Mouse (Mus musculus) heart, postnatal 36 days (tissue): ENCODE results near the gene Il17re. TPM values are rescaled to one million over a fixed set of nuclear protein-coding genes. Genes with fewer than 3 reads are reported as not detected.

Source experiments
- microRNA-seq, 2 experiments: library from miRNA; unstranded; fragments of <30 nt; microRNA quantifications; one replicate each; pipeline ENCODE4 v1.2.0; 2021; ENCODE audit warnings: borderline number of aligned reads in 2 of 2
- total RNA-seq, 2 experiments: library from RNA; stranded (reverse); gene quantifications; 2 replicates each; pipeline ENCODE4 v1.2.3; 2021

Il17re gene
- total RNA-seq, 2 experiments from 2014 or later, result 0.65 to 0.67 TPM

Small RNA genes within 50 kb of the gene (microRNA-seq; reads per million reads assigned to microRNA genes)
- gene Gm24387, result 0 reads per million in 2 experiments

Other genes starting within 250 kb of the Il17re start
- 10 to 100 TPM; 20.0 to 21.0 TPM for gene Mtmr14, start 220.6 kb upstream of the Il17re start, total RNA-seq
- gene Cpne9, start 176.2 kb upstream of the Il17re start, total RNA-seq, result under 1 TPM in 1 of 2 experiments, not detected in 1; 0.24 TPM
- gene Brpf1, start 151.3 kb upstream of the Il17re start, total RNA-seq, result 10 to 100 TPM; 14.0 to 16.7 TPM
- 1 to 10 TPM; 4.7 to 7.4 TPM for gene Ogg1, start 131.5 kb upstream of the Il17re start, total RNA-seq
- 10 to 100 TPM; 65.3 to 78.4 TPM for gene Camk1, start 114.5 kb upstream of the Il17re start, total RNA-seq
- gene Tada3, start 80.6 kb upstream of the Il17re start, total RNA-seq, result 10 to 100 TPM; 23.6 to 24.4 TPM
- gene Arpc4, start 80.4 kb upstream of the Il17re start, total RNA-seq, result 10 to 100 TPM; 69.5 to 73.0 TPM
- 1 to 10 TPM in 1 of 2 experiments, under 1 TPM in 1; 0.67 to 1.5 TPM for gene Ttll3, start 69.2 kb upstream of the Il17re start, total RNA-seq
- gene Rpusd3, start 39.1 kb upstream of the Il17re start, total RNA-seq, result 10 to 100 TPM in 1 of 2 experiments, 1 to 10 TPM in 1; 9.9 to 11.6 TPM
- gene Cidec, start 22.7 kb upstream of the Il17re start, total RNA-seq, result 10 to 100 TPM in 1 of 2 experiments, 1 to 10 TPM in 1; 2.5 to 14.0 TPM
- gene Jagn1, start 15.9 kb upstream of the Il17re start, total RNA-seq, result 10 to 100 TPM; 20.4 to 20.9 TPM
- 1 to 10 TPM; 6.4 to 6.7 TPM for gene Il17rc, start 12.9 kb downstream of the Il17re start, total RNA-seq
- gene Creld1, start 24.8 kb downstream of the Il17re start, total RNA-seq, result 10 to 100 TPM; 45.9 to 57.5 TPM
- gene Prrt3, start 43.4 kb downstream of the Il17re start, total RNA-seq, result not detected
- gene Emc3, start 73.2 kb downstream of the Il17re start, total RNA-seq, result 10 to 100 TPM; 57.9 to 61.8 TPM
- under 1 TPM; 0.11 to 0.17 TPM for gene Fancd2, start 73.2 kb downstream of the Il17re start, total RNA-seq
- gene Fancd2os, start 142.2 kb downstream of the Il17re start, total RNA-seq, result not detected
- 10 to 100 TPM; 72.7 to 78.5 TPM for gene Brk1, start 146.3 kb downstream of the Il17re start, total RNA-seq
- gene Vhl, start 165.5 kb downstream of the Il17re start, total RNA-seq, result 10 to 100 TPM; 10.5 to 13.8 TPM
- gene Irak2, start 180.0 kb downstream of the Il17re start, total RNA-seq, result 10 to 100 TPM in 1 of 2 experiments, 1 to 10 TPM in 1; 7.5 to 10.2 TPM
- gene Tatdn2, start 238.6 kb downstream of the Il17re start, total RNA-seq, result 10 to 100 TPM; 56.1 to 62.1 TPM